Mouse (Mus musculus): ENCODE results near the gene Sspn.

DNA sequence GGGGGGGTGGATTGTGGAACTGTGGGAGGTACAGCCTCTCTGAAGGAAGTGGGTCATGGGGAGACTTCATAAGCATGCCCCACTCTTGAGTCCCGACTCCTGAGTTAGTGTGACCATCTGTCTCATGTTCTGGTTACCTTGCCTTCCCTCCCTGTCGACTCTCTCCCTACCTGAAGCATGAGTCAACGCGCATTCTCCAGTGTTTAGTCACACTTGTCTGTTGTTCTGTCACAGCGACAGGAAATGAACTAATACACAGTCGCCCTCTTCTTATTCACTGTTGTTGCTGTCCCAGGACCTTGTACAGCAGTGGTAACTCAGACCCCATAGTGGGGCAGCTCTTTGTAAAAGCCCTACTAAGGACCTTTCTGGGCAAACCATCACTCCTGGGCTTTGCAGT lies 41.4 kb downstream of the Sspn start:
- TF ChIP-seq TBP (IDR thresholded peaks at IDR 0.05; ENCODE audit: low read depth, low read length): no peak
- no peak for TF ChIP-seq CTCF (IDR thresholded peaks at IDR 0.05 in 2 of 3, conservative IDR thresholded peaks at IDR 0.05 in 1 of 3; ENCODE audit: control insufficient read depth in 1 of 3, insufficient read depth in 1 of 3, low read depth in 2 of 3, low read length in 3 of 3, poor library complexity in 1 of 3, severe bottlenecking in 1 of 3)
- TF ChIP-seq MEF2A (IDR thresholded peaks at IDR 0.05; ENCODE audit: extremely low read depth, insufficient replicate concordance, low read depth, low read length, poor library complexity, severe bottlenecking): no peak
- TF ChIP-seq RCOR1 (IDR thresholded peaks at IDR 0.05; ENCODE audit: low read depth, low read length): no peak
- TF ChIP-seq RAD21 (IDR thresholded peaks at IDR 0.05; ENCODE audit: low read depth, low read length): no peak
- no peak for TF ChIP-seq E2F4 (IDR thresholded peaks at IDR 0.05; ENCODE audit: borderline replicate concordance, low read depth, low read length)

Measured in MEL (cell line).